Mouse (Mus musculus) E14TG2a.4 (cell line): Measurements from ENCODE around the gene Clk2.

Experiments
- H3K27me3 ChIP-seq: 2 replicates; pipeline ENCODE4 v1.6.1; 2014; ENCODE audit warnings: low read length, control low read depth; ENCODE audit not compliant: insufficient read depth
- H3K36me3 ChIP-seq: 2 replicates; pipeline ENCODE4 v1.6.1; 2014; ENCODE audit warnings: low read length, control low read depth; ENCODE audit not compliant: insufficient read depth
- H3K4me1 ChIP-seq: replicated peaks from 2 replicates; pipeline ENCODE4 v1.6.1; 2014; ENCODE audit warnings: low read depth, low read length, control low read depth
- H3K4me3 ChIP-seq: replicated peaks from 2 replicates; pipeline ENCODE4 v1.5.1; 2014; ENCODE audit warnings: mild to moderate bottlenecking, low read length
- H3K9me3 ChIP-seq: 2 replicates; pipeline ENCODE4 v1.6.1; 2014; ENCODE audit warnings: low read length, control low read depth
- CTCF ChIP-seq: conservative IDR thresholded peaks from 2 replicates; pipeline ENCODE4 v1.5.1; 2014; ENCODE audit warnings: low read length
- NANOG ChIP-seq: IDR thresholded peaks from 2 replicates; pipeline ENCODE4 v1.6.1; 2014; ENCODE audit warnings: borderline replicate concordance, low read length, mixed read lengths
- POU5F1 ChIP-seq: IDR thresholded peaks from 2 replicates; pipeline ENCODE4 v1.6.1; 2014; ENCODE audit warnings: low read length, borderline replicate concordance

The Clk2 gene

DNA sequence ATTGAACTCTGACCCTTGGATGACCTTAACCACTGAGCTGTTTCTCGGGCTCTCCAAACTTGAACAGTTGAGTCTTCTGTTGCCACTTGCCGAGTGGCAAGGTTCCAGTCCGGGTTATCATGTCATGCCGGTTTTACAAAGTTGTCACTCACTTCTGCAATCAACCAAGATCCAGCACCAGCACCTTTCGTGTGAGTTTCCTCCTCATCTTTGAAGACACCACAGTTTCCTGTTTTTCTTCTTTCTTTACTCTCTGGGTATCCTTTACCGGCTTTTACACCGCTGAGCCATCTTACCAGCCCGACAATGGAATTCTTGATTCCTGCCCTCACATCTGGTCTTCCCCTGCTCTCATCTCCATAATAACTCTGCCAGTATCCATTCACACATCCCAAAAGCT, 25.8 kb downstream of the Clk2 start:
- no peaks in the 10 kb centered on the region for H3K9me3 ChIP-seq
- peaks cover 40% of the 10 kb centered on the region for H3K4me1 ChIP-seq
- no peak for TF ChIP-seq CTCF
- no peak for TF ChIP-seq POU5F1
- TF ChIP-seq NANOG = no peak
- no peak overlapping the region for H3K4me3 ChIP-seq
- H3K27me3 ChIP-seq = peaks cover 24% of the 10 kb centered on the region
- no peaks in the 10 kb centered on the region for H3K36me3 ChIP-seq

DNA sequence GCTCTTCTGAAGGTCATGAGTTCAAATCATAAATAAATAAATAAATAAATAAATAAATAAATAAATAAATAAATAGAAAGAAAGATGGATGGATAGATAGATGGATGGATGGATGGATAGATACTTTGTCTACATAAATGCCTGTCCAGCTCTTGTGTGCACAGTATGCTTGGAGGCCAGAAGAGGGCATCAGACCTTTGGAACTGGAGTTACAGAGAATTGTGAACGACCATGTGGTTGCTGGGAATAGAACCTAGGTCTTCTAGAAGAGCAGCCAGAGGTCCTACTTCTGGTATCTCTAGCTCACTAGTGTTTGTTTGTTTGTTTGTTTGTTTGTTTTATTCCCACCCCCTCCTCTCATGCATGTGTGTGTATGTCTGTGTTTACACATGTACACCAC, 28.8 kb downstream of the Clk2 start:
- Histone ChIP-seq H3K9me3 (no peaks in the 10 kb centered on the region), H3K4me3 (no peak overlapping the region), H3K27me3 (peaks cover 2% of the 10 kb centered on the region; the same call in 1 of the 2 replicates), H3K4me1 (peaks cover 29% of the 10 kb centered on the region), H3K36me3 (no peaks in the 10 kb centered on the region)
- TF ChIP-seq POU5F1 (no peak), NANOG (no peak), CTCF (no peak)

DNA sequence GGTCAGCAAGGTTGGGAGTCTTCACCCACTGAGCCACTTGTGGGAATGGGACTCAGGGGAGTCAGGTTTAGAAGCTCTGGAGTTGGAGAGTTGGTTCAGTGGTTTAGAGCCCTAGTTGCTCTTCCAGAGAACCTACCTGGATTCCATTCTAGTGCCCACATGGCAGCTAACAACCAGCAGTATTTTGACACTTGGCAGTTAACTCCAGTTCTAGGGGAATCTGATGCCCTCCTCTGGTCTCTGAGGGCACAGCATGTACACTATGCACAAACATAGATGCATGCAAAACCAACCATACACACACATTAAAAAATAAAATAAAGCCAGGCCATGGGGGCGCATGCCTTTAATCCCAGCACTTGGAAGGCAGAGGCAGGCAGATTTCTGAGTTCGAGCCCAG, 29.3 kb downstream of the Clk2 start:
- H3K4me3 ChIP-seq = no peak overlapping the region
- no peak for TF ChIP-seq NANOG
- peak; percentile 21 for TF ChIP-seq CTCF
- no peaks in the 10 kb centered on the region for H3K36me3 ChIP-seq
- peaks cover 24% of the 10 kb centered on the region for H3K4me1 ChIP-seq
- H3K9me3 ChIP-seq = no peaks in the 10 kb centered on the region
- H3K27me3 ChIP-seq = no peaks in the 10 kb centered on the region; the same call in 1 of the 2 replicates

DNA sequence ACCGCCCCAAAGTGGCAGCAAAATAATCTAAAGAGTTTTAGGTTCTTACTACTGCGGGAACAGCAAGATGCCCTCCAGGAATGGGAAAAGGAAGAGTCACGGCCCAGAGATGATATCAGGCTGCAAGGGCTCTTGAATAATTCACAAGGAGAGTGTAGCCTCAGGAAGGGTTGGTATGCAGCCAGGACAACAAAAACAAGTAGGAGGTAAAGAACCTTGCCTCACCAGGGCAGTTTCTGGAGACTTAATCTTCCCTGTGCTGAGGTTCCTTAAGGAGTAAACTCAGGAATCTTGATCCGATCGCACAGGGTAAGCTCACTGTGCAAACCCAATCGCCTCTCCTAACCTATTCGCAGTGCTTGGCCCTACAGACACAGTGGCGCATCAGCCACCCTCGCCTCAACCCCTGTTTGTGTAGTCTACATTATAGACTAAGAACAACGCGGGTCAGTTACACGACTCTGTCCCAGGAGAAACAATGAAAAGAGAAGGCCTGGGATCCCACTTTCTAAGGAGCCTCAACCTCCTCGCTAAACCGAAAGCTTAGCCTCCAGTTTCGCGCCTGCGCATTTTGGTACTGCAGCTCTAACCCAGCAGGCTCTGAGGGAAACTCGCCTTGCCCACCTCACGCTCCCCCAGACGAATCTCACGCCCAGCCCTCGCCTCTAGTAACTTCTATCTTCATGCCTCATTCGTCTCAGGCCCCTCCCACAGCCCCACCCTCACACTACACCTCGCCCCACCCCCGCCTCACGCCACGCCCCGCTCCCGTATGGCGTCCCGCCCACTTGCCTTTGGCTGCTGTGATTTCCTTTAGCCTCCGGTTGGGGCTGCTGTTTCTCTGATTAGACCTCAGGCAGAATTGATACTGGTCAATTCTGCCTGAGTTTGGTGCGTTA, 31.6 kb downstream of the Clk2 start:
- Histone ChIP-seq H3K27me3 (no peaks in the 10 kb centered on the region), H3K9me3 (no peaks in the 10 kb centered on the region), H3K4me1 (peaks cover 22% of the 10 kb centered on the region), H3K36me3 (no peaks in the 10 kb centered on the region), H3K4me3 (peak overlapping the region; percentile 37)
- TF ChIP-seq NANOG (no peak), CTCF (peak; percentile 25)

DNA sequence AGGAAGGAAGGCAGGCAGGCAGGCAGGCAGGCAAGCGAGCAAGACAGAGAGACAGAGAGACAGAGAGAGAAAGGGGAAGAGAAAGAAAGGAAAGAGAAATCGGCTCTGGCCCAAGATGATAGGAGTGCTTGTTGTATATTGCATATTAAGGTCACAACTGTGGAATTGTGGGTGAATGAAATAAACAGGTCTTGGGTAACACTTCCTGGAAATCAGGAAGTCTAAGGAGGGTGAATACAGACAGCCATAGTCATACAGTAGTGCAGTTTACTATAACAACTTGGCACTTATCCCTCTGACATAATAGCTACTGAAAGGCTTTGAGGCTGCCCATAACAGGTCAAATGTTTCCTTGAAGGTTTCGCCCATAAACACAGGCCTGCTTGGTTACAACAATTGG, 35.2 kb downstream of the Clk2 start:
- Histone ChIP-seq H3K27me3 (no peaks in the 10 kb centered on the region), H3K9me3 (no peaks in the 10 kb centered on the region), H3K4me1 (peaks cover 36% of the 10 kb centered on the region), H3K4me3 (no peak overlapping the region), H3K36me3 (peaks cover 11% of the 10 kb centered on the region)
- no peak for TF ChIP-seq CTCF
- no peak for TF ChIP-seq NANOG
- no peak for TF ChIP-seq POU5F1

DNA sequence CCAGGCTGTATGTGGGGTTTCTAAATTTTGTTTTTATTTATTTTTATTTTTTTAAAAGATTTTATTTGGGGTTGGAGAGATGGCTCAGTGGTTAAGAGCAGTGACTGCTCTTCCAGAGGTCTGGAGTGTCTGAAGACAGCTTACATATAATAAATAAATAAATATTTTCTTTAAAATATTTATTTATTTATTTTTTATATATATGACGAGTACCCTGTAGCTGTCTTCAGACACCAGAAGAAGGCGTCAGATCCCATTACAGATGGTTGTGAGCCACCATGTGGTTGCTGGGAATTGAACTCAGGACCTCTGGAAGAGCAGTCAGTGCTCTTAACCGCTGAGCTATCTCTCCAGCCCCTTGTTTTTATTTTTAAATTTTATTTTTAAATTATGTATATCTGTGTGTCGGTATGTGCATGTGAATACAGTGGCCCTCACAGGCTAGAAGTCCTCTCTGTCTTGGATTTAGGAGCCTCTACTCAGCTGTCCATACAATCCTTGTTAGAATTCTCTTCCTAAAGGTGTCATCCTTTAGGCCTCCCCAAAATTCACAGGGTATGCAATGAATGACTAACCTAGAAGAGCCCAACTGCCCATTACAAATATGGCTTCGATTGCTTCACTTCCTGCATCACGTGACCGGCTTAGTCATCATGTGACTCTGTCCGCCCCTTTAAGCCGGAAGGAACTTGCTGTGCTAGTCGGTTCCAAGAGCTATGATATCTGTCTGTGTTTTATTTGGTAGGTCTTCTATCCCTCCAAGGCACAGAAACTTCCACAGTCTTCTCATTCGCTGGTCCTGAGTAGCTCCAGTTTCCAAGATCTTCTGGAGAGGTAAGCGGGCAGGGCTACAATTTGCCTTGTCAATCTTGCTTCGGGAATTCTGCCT, 37.9 kb downstream of the Clk2 start, which contains the start of gene Gba:
Gene Gba, plus strand, starts transcription at position 676 of the 889 bp plus-strand sequence.
- Histone ChIP-seq H3K4me3 (peak within 1 kb of the TSS; percentile 83), H3K9me3 (no peaks in the 10 kb centered on the region), H3K36me3 (peaks cover 38% of the 10 kb centered on the region), H3K27me3 (no peaks in the 10 kb centered on the region), H3K4me1 (peaks cover 18% of the 10 kb centered on the region)
- no peak for TF ChIP-seq POU5F1
- no peak for TF ChIP-seq CTCF
- no peak for TF ChIP-seq NANOG

DNA sequence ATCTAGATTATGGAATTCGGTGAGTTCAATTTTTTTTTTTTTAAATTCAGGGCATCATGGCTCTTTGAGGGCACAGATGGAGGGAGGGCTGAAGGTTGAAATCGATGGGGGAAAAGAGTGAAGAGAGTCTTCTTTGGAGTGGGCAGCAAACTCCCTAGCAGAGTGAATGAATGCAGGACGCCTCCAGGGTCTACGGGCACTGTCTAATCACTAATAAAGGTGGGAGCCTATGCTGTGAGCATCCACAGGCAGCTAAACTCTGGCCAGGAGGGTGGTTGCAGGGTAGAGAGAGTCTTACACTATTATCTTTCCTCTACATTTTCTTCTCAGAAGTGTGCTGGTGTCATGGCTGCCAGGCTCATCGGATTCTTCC, 38.5 kb downstream of the Clk2 start:
- TF ChIP-seq POU5F1 (no peak), NANOG (no peak), CTCF (no peak)
- Histone ChIP-seq H3K4me3 (peak overlapping the region; percentile 83), H3K27me3 (no peaks in the 10 kb centered on the region)

DNA sequence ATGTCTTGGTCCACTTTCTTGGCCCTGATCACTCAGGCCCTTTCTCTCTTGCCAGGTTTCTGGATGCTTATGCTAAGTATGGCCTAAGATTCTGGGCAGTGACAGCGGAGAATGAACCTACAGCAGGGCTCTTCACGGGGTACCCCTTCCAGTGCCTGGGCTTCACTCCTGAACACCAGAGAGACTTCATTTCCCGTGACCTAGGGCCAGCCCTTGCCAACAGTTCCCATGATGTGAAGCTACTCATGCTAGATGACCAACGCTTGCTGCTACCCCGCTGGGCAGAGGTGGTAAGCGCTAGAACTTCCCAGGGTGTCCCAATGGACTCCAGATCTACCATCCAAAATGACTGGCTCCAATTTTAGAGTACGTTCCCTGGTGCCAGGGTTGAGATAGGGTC, 41.5 kb downstream of the Clk2 start:
- Histone ChIP-seq H3K36me3 (peaks cover 74% of the 10 kb centered on the region), H3K4me1 (peaks cover 45% of the 10 kb centered on the region), H3K9me3 (no peaks in the 10 kb centered on the region), H3K27me3 (no peaks in the 10 kb centered on the region), H3K4me3 (no peak overlapping the region)
- TF ChIP-seq POU5F1 = no peak
- no peak for TF ChIP-seq CTCF
- no peak for TF ChIP-seq NANOG

More for the DNA sequence above, 38.5 kb downstream of the Clk2 start:
- Histone ChIP-seq H3K36me3 (peaks cover 44% of the 10 kb centered on the region), H3K4me1 (peaks cover 22% of the 10 kb centered on the region), H3K9me3 (no peaks in the 10 kb centered on the region)

DNA sequence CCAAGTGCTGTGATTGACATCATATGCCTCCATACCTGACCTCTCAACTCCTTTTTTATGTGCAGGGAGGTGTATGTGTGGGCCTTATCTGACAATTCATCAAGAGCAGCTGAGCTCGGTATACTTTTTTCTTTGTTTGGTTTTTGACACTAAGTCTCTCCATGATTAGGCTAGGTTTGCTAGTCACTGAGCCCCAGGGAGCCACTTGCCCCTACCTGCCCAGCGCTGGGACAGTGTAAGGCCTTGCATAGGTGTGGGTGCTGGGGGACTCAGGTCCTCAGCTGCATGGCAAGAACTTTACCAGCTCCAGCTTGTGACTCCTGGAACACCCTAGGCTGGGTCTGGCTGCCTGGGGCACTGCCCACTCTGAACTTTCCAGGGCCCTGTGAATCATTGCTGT, 42.1 kb downstream of the Clk2 start:
- peaks cover 47% of the 10 kb centered on the region for H3K4me1 ChIP-seq
- H3K4me3 ChIP-seq = no peak overlapping the region
- no peak for TF ChIP-seq NANOG
- TF ChIP-seq CTCF = no peak
- TF ChIP-seq POU5F1 = no peak
- H3K9me3 ChIP-seq = no peaks in the 10 kb centered on the region
- H3K27me3 ChIP-seq = no peaks in the 10 kb centered on the region
- H3K36me3 ChIP-seq = peaks cover 80% of the 10 kb centered on the region
